ENCODE assay signal across 1 mouse cellular context in the genomic region with DNA sequence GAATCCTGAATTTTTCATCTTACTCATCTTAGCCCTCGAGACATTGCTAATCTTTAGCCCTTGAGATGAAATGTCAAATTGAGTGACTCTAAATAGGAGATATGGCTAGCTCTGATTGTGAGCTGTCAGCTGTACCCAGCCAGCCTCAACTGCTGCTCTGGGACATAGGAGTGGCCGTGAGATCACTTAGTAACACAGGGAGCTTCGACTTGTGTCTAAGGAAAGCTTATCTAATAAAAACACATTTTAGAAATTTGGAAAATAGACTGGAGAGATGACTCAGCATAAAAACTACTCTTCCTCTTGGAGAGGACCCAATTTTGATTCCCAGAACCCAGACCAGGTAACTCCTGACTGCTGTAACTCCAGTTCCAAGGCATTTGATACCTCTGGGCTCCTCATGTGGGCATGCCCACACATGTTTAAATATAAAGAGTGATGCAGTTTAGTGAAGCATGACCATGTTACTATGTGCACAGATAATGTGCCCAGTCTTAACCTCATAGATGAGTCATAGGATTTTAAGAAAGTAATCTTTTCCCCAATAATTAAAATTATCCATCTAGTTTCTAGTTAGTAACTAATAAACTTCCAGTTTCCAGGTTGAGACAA.
TF ChIP-seq lines count a peak whose summit lies in the region.

No protein-coding gene starts in this region.

TF ChIP-seq in MEL, 35 proteins besides CTCF, POLR2A, EP300 and RAD21 (continued from another document):
- no peak for TF ChIP-seq ELF1 (IDR thresholded peaks at IDR 0.05; ENCODE audit: low read depth, low read length)
- TF ChIP-seq SMC3 (IDR thresholded peaks at IDR 0.05; ENCODE audit: low read depth, low read length) = no peak
- no peak for TF ChIP-seq ZKSCAN1 (IDR thresholded peaks at IDR 0.05; ENCODE audit: low read depth, low read length)
- TF ChIP-seq BHLHE40 (IDR thresholded peaks at IDR 0.05; ENCODE audit: borderline replicate concordance, low read depth, low read length) = no peak
- TF ChIP-seq JUND (IDR thresholded peaks at IDR 0.05; ENCODE audit: low read depth, low read length) = no peak
- TF ChIP-seq POLR2AphosphoS5 (IDR thresholded peaks at IDR 0.05; ENCODE audit: borderline replicate concordance, low read depth, low read length) = no peak
- TF ChIP-seq ZMIZ1 (IDR thresholded peaks at IDR 0.05; ENCODE audit: low read depth, low read length) = no peak
- TF ChIP-seq TBP (IDR thresholded peaks at IDR 0.05; ENCODE audit: low read depth, low read length) = no peak
- TF ChIP-seq MAZ (IDR thresholded peaks at IDR 0.05; ENCODE audit: low read depth, low read length) = no peak
- no peak for TF ChIP-seq NELFE (IDR thresholded peaks at IDR 0.05; ENCODE audit: low read depth, low read length)
- no peak for TF ChIP-seq ZC3H11A (IDR thresholded peaks at IDR 0.05; ENCODE audit: low read depth, low read length)
- no peak for TF ChIP-seq POLR2AphosphoS2 (IDR thresholded peaks at IDR 0.05; ENCODE audit: low read length)
- peak; percentile 51 for TF ChIP-seq RCOR1 (IDR thresholded peaks at IDR 0.05; ENCODE audit: low read depth, low read length)
- no peak for TF ChIP-seq MEF2A (IDR thresholded peaks at IDR 0.05; ENCODE audit: extremely low read depth, insufficient replicate concordance, low read depth, low read length, poor library complexity, severe bottlenecking)
